Mouse (Mus musculus) limb, embryonic 10.5 days (tissue): ENCODE data around the gene Chrnb4. TPM values are rescaled to one million over a fixed set of nuclear protein-coding genes. Genes with fewer than 3 reads are reported as not detected.

ENCODE experiments used
- DNase-seq: peaks from one replicate; pipeline ENCODE4 v3.0.0-alpha.2; 2017; ENCODE audit warnings: low spot score
- H3K27ac ChIP-seq: fragments of 300-500 bp; sonication (generic); 2 replicates; pipeline ENCODE4 v1.5.1; 2016; ENCODE audit warnings: mild to moderate bottlenecking
- H3K27me3 ChIP-seq: fragments of 300-500 bp; sonication (generic); 2 replicates; pipeline ENCODE4 v1.6.1; 2016; ENCODE audit warnings: low read depth, mild to moderate bottlenecking; ENCODE audit not compliant: poor library complexity, severe bottlenecking
- H3K36me3 ChIP-seq: fragments of 300-500 bp; sonication (generic); 2 replicates; pipeline ENCODE4 v1.6.1; 2016; ENCODE audit warnings: mild to moderate bottlenecking, moderate library complexity
- H3K4me1 ChIP-seq: fragments of 300-500 bp; sonication (generic); 2 replicates; pipeline ENCODE4 v1.6.1; 2016
- H3K4me3 ChIP-seq: fragments of 300-500 bp; sonication (generic); 2 replicates; pipeline ENCODE4 v1.5.1; 2016; ENCODE audit warnings: mild to moderate bottlenecking, moderate library complexity
- H3K9me3 ChIP-seq: fragments of 300-500 bp; sonication (generic); replicated peaks from 2 replicates; pipeline ENCODE4 v1.6.1; 2016; ENCODE audit warnings: mild to moderate bottlenecking
- WGBS: fragments of 180-500 bp; shearing (Covaris S2); methylation state at CpG from one replicate; pipeline ENCODE4 v1.1.7; 2016; 5-methylcytosine and 5-hydroxymethylcytosine counted together
- polyA plus RNA-seq: library from polyadenylated mRNA; unstranded; fragments of >200 nt; fragmentation: Nextera tagmentation; extraction: Ambion mirVana; gene quantifications from 2 replicates; pipeline ENCODE4 v1.2.1, GENCODE M21; 2016

The Chrnb4 gene
- polyA plus RNA-seq, 1 experiment from 2014 or later: 0.40 TPM

DNA sequence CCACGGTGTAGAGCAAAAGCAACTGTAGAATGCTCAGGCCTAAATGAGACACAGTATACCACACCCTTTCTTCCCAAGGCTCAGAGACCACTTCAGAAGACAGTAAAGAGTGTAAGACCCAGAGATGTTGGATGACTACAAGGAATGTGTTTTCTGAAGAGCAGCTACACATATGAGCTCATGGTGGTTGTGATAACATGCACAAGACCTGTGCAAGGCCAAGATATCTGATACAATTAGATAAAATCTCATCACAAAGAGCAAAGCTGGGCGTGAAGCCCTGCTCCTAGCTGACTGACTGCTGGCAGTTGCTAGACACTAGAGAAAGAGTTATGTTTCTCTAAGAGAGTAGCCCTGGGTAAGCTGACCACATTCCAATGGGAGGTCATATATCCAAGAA lies 38.9 kb downstream of the Chrnb4 start:
- no peak for DNase-seq
- 87% methylated on average over 2 of the region's 2 CpGs for WGBS
- H3K27me3 ChIP-seq: no peaks in the 10 kb centered on the region
- H3K4me1 ChIP-seq: no peaks in the 10 kb centered on the region
- no peaks in the 10 kb centered on the region for H3K36me3 ChIP-seq
- no peak overlapping the region for H3K4me3 ChIP-seq
- H3K9me3 ChIP-seq: no peaks in the 10 kb centered on the region
- no peak overlapping the region for H3K27ac ChIP-seq

DNA sequence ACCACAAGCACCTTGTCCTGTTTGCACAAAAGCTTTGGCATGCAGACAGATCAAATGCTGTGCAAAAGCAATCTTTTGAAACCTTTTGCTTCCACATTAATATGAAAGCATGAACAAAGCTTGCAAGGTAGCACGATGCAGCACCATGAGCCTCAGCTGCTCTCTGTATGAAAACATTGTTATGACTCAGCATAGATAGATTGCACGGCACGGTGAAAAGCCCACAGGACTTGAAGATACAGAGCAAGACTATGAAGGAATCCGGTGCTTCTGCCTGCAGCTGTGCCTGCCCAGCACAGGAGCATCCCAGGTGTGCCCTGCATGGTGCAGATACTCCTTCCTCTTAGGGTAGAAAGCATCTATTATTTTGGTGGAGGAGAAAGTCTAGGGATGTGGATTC lies 45.0 kb downstream of the Chrnb4 start:
- no peaks in the 10 kb centered on the region for H3K27me3 ChIP-seq
- H3K4me1 ChIP-seq: no peaks in the 10 kb centered on the region
- no peaks in the 10 kb centered on the region for H3K36me3 ChIP-seq
- H3K4me3 ChIP-seq: no peak overlapping the region
- DNase-seq: no peak
- H3K9me3 ChIP-seq: no peaks in the 10 kb centered on the region
- WGBS: 83% methylated on average over 4 of the region's 4 CpGs
- no peak overlapping the region for H3K27ac ChIP-seq

DNA sequence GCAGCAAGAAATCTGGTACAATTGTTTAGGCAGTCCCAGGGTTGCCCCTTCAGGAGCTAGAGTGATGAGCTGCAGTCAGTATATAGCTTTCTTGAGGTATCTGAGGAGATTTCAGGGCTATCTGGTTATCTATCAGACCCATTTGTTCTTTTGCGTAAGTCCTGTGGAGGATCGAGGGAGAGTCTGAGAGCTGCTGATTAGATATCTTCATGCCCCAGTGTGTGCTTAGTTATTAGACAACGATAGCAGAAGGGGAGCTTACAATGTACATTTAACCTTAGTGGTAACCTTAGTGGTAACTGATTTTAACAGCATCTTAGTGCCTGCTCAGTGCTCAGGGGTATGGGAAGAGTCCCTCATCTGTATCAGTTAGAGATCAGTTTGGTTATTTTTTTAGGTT lies 52.9 kb downstream of the Chrnb4 start:
- H3K27ac ChIP-seq: no peak overlapping the region
- H3K4me3 ChIP-seq: no peak overlapping the region
- H3K27me3 ChIP-seq: no peaks in the 10 kb centered on the region
- H3K4me1 ChIP-seq: peaks cover 4% of the 10 kb centered on the region; the same call in 1 of the 2 replicates
- WGBS: 87% methylated on average over 3 of the region's 3 CpGs
- no peak for DNase-seq
- no peaks in the 10 kb centered on the region for H3K36me3 ChIP-seq
- no peaks in the 10 kb centered on the region for H3K9me3 ChIP-seq

DNA sequence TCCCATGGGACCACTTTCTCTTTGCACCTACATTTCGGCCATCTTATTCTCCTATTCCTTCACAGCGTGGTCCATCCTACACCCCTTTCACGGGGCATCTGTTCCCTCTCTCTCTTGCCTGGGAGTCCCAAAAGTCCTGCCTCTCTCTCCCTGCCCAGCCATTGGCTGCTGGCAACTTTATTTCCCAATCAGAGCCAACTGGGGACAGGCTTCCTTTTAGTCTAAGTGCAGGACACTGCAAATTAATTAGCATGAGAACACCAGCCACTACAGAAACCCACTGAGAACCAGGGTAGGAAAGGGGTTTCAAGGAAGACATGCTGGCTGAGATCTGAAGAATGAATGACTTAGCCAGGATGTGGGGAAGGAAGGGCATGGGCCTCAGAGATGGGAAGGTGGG lies 54.2 kb downstream of the Chrnb4 start:
- no peak overlapping the region for H3K27ac ChIP-seq
- DNase-seq: no peak
- H3K4me1 ChIP-seq: peaks cover 4% of the 10 kb centered on the region; the same call in 1 of the 2 replicates
- WGBS: 56% methylated on average over 3 of the region's 3 CpGs
- H3K27me3 ChIP-seq: no peaks in the 10 kb centered on the region
- H3K36me3 ChIP-seq: no peaks in the 10 kb centered on the region
- no peaks in the 10 kb centered on the region for H3K9me3 ChIP-seq
- H3K4me3 ChIP-seq: no peak overlapping the region

DNA sequence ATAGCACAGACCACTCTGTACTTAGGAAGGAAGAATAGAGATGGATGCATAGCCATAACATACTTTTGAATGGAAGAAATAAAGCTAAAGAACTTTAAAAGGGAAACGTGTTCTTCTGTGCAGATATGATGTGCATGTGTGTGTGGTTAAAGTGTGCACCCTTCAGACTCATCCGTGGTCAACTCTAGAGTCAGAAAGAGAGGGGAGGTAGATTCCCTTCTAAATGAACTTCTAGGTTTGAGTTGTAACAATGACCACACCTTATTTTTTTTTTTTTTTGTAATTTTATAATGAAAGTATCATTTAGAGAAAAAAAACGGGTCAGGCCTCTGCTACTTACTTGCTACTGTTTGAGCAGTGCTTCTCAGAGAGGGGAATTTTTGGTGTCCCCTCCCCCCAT lies 58.2 kb downstream of the Chrnb4 start:
- Histone ChIP-seq H3K4me1 (peaks cover 4% of the 10 kb centered on the region; the same call in 1 of the 2 replicates), H3K9me3 (no peaks in the 10 kb centered on the region), H3K4me3 (no peak overlapping the region), H3K36me3 (no peaks in the 10 kb centered on the region), H3K27me3 (no peaks in the 10 kb centered on the region), H3K27ac (no peak overlapping the region)
- DNase-seq: no peak
- 83% methylated on average over 3 of the region's 3 CpGs for WGBS

DNA sequence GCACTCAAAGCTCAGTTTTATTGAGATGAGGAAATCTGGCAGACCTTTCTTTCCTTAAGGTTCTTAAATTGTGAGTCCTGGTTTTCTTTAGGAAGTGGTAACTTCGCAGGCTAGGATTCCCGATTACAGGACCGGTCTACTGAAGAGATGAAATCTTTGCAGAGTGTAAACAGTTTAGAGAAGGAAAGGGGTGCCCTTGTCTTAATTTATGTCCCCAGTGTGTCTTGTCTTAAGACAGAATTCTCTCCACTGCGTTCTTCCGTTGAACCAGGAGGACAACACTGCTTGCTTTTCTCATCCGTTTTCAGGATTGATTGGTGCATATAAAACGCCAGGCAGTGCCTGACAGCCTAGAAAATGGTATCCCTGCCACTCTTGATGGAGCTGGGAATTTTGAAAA lies 66.2 kb downstream of the Chrnb4 start:
- Histone ChIP-seq H3K9me3 (no peaks in the 10 kb centered on the region), H3K4me3 (peak overlapping the region; percentile 75), H3K27me3 (peaks cover 51% of the 10 kb centered on the region), H3K4me1 (peaks cover 17% of the 10 kb centered on the region), H3K27ac (no peak overlapping the region), H3K36me3 (no peaks in the 10 kb centered on the region)
- WGBS: 5% methylated on average over 7 of the region's 7 CpGs
- no peak for DNase-seq

DNA sequence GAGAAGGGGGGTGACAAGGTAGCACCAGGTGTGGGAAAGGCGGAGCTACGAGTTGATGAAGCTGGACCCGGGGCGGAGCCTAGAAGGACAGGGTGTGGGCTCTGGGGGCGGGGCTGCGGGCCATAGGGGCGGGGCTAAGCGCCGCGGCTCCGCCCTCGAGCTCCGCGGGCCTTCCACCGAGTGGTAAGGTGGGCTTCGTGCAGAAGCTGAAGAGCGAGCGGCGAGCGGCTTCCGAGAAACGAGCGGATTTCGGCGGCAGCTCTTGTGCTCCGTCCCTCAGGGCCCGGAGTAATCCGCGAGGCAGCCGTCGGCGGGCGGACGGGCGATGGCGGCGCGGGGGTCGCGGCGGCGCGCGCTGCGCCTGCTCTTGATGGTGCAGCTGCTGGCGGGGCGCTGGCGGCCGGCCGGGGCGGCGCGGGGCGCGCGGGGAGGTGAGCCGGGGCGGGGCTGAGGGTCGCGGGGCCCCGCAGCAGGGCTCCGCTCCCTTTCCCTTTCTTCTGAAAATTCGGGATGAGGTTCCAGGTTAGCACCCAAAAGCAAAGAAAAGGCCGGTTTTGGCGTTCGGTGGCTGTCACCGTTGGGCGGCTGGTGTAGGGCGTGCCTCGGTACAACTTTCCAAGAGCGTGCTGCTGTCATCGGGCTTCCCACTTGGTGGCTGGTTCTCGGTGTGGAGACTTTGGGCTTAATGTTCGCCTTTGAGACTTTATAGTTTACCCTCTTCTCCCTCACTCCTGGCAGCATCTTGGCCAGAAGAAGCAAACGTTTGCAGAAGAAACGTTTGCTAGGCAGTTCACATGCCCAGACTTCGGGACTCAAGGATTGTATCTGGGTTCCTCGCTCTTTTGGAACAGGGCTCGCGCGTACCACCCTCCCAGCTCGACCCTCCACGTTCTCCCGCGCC lies 67.0 kb downstream of the Chrnb4 start:
- Histone ChIP-seq H3K36me3 (no peaks in the 10 kb centered on the region), H3K27ac (peak overlapping the region; percentile 70; the same call in 1 of the 2 replicates), H3K4me1 (peaks cover 17% of the 10 kb centered on the region), H3K4me3 (peak overlapping the region; percentile 75), H3K9me3 (no peaks in the 10 kb centered on the region), H3K27me3 (peaks cover 51% of the 10 kb centered on the region)
- DNase-seq: peak; percentile 84
- WGBS: 1% methylated on average over 85 of the region's 85 CpGs

DNA sequence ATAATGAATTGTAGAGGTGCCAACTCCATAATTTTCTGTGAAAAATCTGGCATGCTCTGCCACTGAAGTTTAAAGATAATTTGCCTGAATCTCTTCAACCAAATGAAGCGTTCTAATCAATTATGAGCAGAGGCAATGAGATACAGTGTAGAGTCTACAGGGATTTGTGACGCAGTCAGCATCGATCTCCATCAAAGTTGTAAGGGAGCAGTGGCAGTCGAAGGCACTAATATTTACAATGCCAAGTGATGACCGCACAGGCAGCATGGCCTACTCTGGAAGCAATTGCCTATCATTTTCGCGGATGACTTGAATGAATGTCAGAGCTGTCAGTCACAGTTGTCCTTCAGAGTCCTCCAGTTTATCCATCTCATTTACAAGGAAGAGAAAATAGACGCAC lies 67.9 kb downstream of the Chrnb4 start, which contains the start of gene Chrna5:
Chrna5 (plus strand) TSS at position 207 of the 400 bp plus-strand sequence.
- DNase-seq: no peak
- peak within 1 kb of the TSS; percentile 75 for H3K4me3 ChIP-seq
- H3K27me3 ChIP-seq: peaks cover 51% of the 10 kb centered on the region
- peaks cover 17% of the 10 kb centered on the region for H3K4me1 ChIP-seq
- 74% methylated on average over 8 of the region's 8 CpGs for WGBS
- H3K27ac ChIP-seq: peak within 1 kb of the TSS; percentile 70; the same call in 1 of the 2 replicates
- H3K9me3 ChIP-seq: no peaks in the 10 kb centered on the region
- H3K36me3 ChIP-seq: no peaks in the 10 kb centered on the region

Other genes with a start within 250 kb of the Chrnb4 start
- 40.6 and 46.7 TPM in 2 replicates for gene Ireb2, start 185.0 kb downstream of the Chrnb4 start, polyA plus RNA-seq
- 2.9 and 4.8 TPM in 2 replicates for gene Hykk, start 131.5 kb downstream of the Chrnb4 start, polyA plus RNA-seq
- 330 and 337 TPM in 2 replicates for gene Psma4, start 98.0 kb downstream of the Chrnb4 start, polyA plus RNA-seq
- 1.0 and 1.1 TPM in 2 replicates for gene AY074887, start 97.8 kb downstream of the Chrnb4 start, polyA plus RNA-seq
- 0.23 and 0.45 TPM in 2 replicates for gene Chrna5, start 67.9 kb downstream of the Chrnb4 start, polyA plus RNA-seq
- 0.15 and 0.25 TPM in 2 replicates for gene Chrna3, start 22.2 kb downstream of the Chrnb4 start, polyA plus RNA-seq
- 32.6 and 33.9 TPM in 2 replicates for gene Ube2q2, start 100.1 kb upstream of the Chrnb4 start, polyA plus RNA-seq
- 72.0 and 74.3 TPM in 2 replicates for gene Fbxo22, start 160.1 kb upstream of the Chrnb4 start, polyA plus RNA-seq